Mouse (Mus musculus) heart, postnatal 10 days (tissue): ENCODE measurements around the gene Eml1. TPM values are rescaled to one million over a fixed set of nuclear protein-coding genes. Genes with fewer than 3 reads are reported as not detected.

Experiments
- total RNA-seq, 2 experiments: library from RNA; stranded (reverse); gene quantifications; 2 replicates each; pipeline ENCODE4 v1.2.3; 2021

The Eml1 gene
- total RNA-seq, 2 experiments from 2014 or later: 82.1 to 94.6 TPM

Other genes starting within 250 kb of the Eml1 start
- 10 to 100 TPM; 77.6 to 79.3 TPM for gene Setd3, start 191.6 kb upstream of the Eml1 start, total RNA-seq
- 10 to 100 TPM; 29.0 to 30.6 TPM for gene Ccnk, start 191.4 kb upstream of the Eml1 start, total RNA-seq
- gene Ccdc85c, start 95.5 kb upstream of the Eml1 start, total RNA-seq: 10 to 100 TPM; 32.8 to 34.4 TPM
- gene Hhipl1, start 64.7 kb upstream of the Eml1 start, total RNA-seq: 1 to 10 TPM; 1.5 to 3.2 TPM
- 1 to 10 TPM in 1 of 2 experiments, under 1 TPM in 1; 0.69 to 2.3 TPM for gene Cyp46a1, start 36.6 kb upstream of the Eml1 start, total RNA-seq
- gene Evl, start 183.8 kb downstream of the Eml1 start, total RNA-seq: 100 to 1,000 TPM; 116 to 118 TPM